Mouse (Mus musculus) megakaryocyte, embryonic 14.5 days (primary cell): Measurements from ENCODE around the gene Adcy7.

ENCODE experiments used
- FLI1 ChIP-seq: IDR thresholded peaks from 2 replicates; pipeline ENCODE4 v1.6.1; 2012; ENCODE audit warnings: low read length, inconsistent platforms, mixed read lengths
- GATA1 ChIP-seq: IDR thresholded peaks from 3 replicates; pipeline ENCODE4 v1.6.1; 2012; ENCODE audit warnings: mixed read lengths, low read length, inconsistent platforms, borderline replicate concordance

DNA sequence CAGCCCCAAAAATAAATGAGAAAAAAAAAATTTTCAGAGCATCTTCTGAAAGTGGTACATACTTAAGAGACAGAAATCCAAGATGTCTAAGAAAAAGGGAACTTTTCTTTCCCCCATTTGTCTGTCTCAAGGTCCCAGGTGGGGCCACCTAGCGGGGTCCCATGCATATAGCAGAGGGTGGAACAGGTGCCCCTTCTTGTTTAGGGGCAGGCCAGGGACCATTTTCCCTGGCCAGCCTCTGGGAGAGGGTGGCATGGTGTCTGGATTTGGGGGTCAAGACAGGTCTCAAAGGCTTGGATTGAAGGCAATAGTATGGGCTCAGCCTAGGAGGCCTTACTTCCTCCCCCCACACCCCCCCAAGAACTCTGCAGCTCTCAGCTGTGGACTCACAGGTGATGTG is 17.7 kb downstream of the Adcy7 start:
- no peak for TF ChIP-seq FLI1
- TF ChIP-seq GATA1: no peak
